Mouse (Mus musculus): ENCODE measurements around the gene L3mbtl1. TPM values are rescaled to one million over a fixed set of nuclear protein-coding genes. Genes with fewer than 3 reads are reported as not detected.

L3mbtl1 gene
- total and polyA plus RNA-seq, 2 experiments, result 0.11 to 0.28 TPM

- Histone ChIP-seq H3K36me3 (ENCODE audit: control insufficient read depth, insufficient read depth, low read length) (peaks cover 3% of the 10 kb centered on the region), H3K27ac (replicated peaks; ENCODE audit: insufficient read depth, low read depth, low read length) (no peak overlapping the region), H3K79me2 (ENCODE audit: control insufficient read depth, insufficient read depth, low read length) (peaks cover 14% of the 10 kb centered on the region), H3K9ac (ENCODE audit: low read depth, low read length) (no peak overlapping the region), H3K4me1 (ENCODE audit: control insufficient read depth, insufficient read depth, low read length) (peaks cover 4% of the 10 kb centered on the region), H3K27me3 (ENCODE audit: control insufficient read depth, insufficient read depth, low read length) (no peaks in the 10 kb centered on the region), H3K4me3 (ENCODE audit: insufficient read depth, low read depth, low read length) (no peak overlapping the region)
- TF ChIP-seq CTCF (IDR thresholded peaks at IDR 0.05; ENCODE audit: low read depth, low read length) (no peak), POLR2A (IDR thresholded peaks at IDR 0.05; ENCODE audit: extremely low read depth, insufficient read depth, low read length) (no peak)
- no peak for DNase-seq (ENCODE audit: extremely low read depth, low read depth, low spot score)
- 73% methylated on average over 3 of the region's 3 CpGs for WGBS
These were observed 15.2 kb upstream of the L3mbtl1 start for GRCm38 (mm10) chr2:162927918-162928585.

- Histone ChIP-seq H3K27me3 (ENCODE audit: control insufficient read depth, insufficient read depth, low read length) (no peaks in the 10 kb centered on the region), H3K4me1 (ENCODE audit: control insufficient read depth, insufficient read depth, low read length) (peaks cover 8% of the 10 kb centered on the region), H3K27ac (replicated peaks; ENCODE audit: insufficient read depth, low read depth, low read length) (no peak overlapping the region), H3K36me3 (ENCODE audit: control insufficient read depth, insufficient read depth, low read length) (peaks cover 19% of the 10 kb centered on the region), H3K4me3 (ENCODE audit: insufficient read depth, low read depth, low read length) (no peak overlapping the region), H3K79me2 (ENCODE audit: control insufficient read depth, insufficient read depth, low read length) (peaks cover 14% of the 10 kb centered on the region), H3K9ac (ENCODE audit: low read depth, low read length) (no peak overlapping the region)
- 63% methylated on average over 3 of the region's 3 CpGs for WGBS
- no peak for DNase-seq (ENCODE audit: extremely low read depth, low read depth, low spot score)
- no peak for TF ChIP-seq CTCF (IDR thresholded peaks at IDR 0.05; ENCODE audit: low read depth, low read length)
- no peak for TF ChIP-seq POLR2A (IDR thresholded peaks at IDR 0.05; ENCODE audit: extremely low read depth, insufficient read depth, low read length)
These were observed 13.6 kb upstream of the L3mbtl1 start for GRCm38 (mm10) chr2:162929704-162930103.

GRCm38 (mm10) chr2:162930516-162931122 lies 12.7 kb upstream of the L3mbtl1 start:
- Histone ChIP-seq H3K4me3 (ENCODE audit: insufficient read depth, low read depth, low read length) (peak overlapping the region; percentile 98), H3K9ac (ENCODE audit: low read depth, low read length) (peak overlapping the region; percentile 78), H3K27me3 (ENCODE audit: control insufficient read depth, insufficient read depth, low read length) (no peaks in the 10 kb centered on the region), H3K79me2 (ENCODE audit: control insufficient read depth, insufficient read depth, low read length) (peaks cover 14% of the 10 kb centered on the region), H3K27ac (replicated peaks; ENCODE audit: insufficient read depth, low read depth, low read length) (peak overlapping the region; percentile 43), H3K4me1 (ENCODE audit: control insufficient read depth, insufficient read depth, low read length) (peaks cover 8% of the 10 kb centered on the region), H3K36me3 (ENCODE audit: control insufficient read depth, insufficient read depth, low read length) (peaks cover 27% of the 10 kb centered on the region)
- TF ChIP-seq CTCF (IDR thresholded peaks at IDR 0.05; ENCODE audit: low read depth, low read length) (no peak), POLR2A (IDR thresholded peaks at IDR 0.05; ENCODE audit: extremely low read depth, insufficient read depth, low read length) (no peak)
- under 1% methylated on average over 18 of the region's 18 CpGs for WGBS
- DNase-seq (ENCODE audit: extremely low read depth, low read depth, low spot score), result no peak

- under 1% methylated on average over 68 of the region's 68 CpGs for WGBS
- Histone ChIP-seq H3K4me3 (ENCODE audit: insufficient read depth, low read depth, low read length) (peak within 1 kb of the TSS; percentile 98), H3K4me1 (ENCODE audit: control insufficient read depth, insufficient read depth, low read length) (peaks cover 8% of the 10 kb centered on the region), H3K27me3 (ENCODE audit: control insufficient read depth, insufficient read depth, low read length) (no peaks in the 10 kb centered on the region), H3K79me2 (ENCODE audit: control insufficient read depth, insufficient read depth, low read length) (peaks cover 14% of the 10 kb centered on the region), H3K36me3 (ENCODE audit: control insufficient read depth, insufficient read depth, low read length) (peaks cover 30% of the 10 kb centered on the region), H3K9ac (ENCODE audit: low read depth, low read length) (peak within 1 kb of the TSS; percentile 100), H3K27ac (replicated peaks; ENCODE audit: insufficient read depth, low read depth, low read length) (peak within 1 kb of the TSS; percentile 98)
- TF ChIP-seq POLR2A (IDR thresholded peaks at IDR 0.05; ENCODE audit: extremely low read depth, insufficient read depth, low read length) (peak; percentile 96), CTCF (IDR thresholded peaks at IDR 0.05; ENCODE audit: low read depth, low read length) (no peak)
- peak; percentile 84 for DNase-seq (ENCODE audit: extremely low read depth, low read depth, low spot score)
These were observed 12.1 kb upstream of the L3mbtl1 start, which contains the start of gene Srsf6 for GRCm38 (mm10) chr2:162931123-162931673. TSS of gene Srsf6 (plus strand) at chr2:162931528.

GRCm38 (mm10) chr2:162931674-162932650 lies 11.3 kb upstream of the L3mbtl1 start:
- DNase-seq (ENCODE audit: extremely low read depth, low read depth, low spot score), result peak; percentile 58
- Histone ChIP-seq H3K4me1 (ENCODE audit: control insufficient read depth, insufficient read depth, low read length) (peaks cover 10% of the 10 kb centered on the region), H3K27me3 (ENCODE audit: control insufficient read depth, insufficient read depth, low read length) (no peaks in the 10 kb centered on the region), H3K4me3 (ENCODE audit: insufficient read depth, low read depth, low read length) (peak overlapping the region; percentile 98), H3K9ac (ENCODE audit: low read depth, low read length) (peak overlapping the region; percentile 100), H3K79me2 (ENCODE audit: control insufficient read depth, insufficient read depth, low read length) (peaks cover 14% of the 10 kb centered on the region), H3K27ac (replicated peaks; ENCODE audit: insufficient read depth, low read depth, low read length) (peak overlapping the region; percentile 98), H3K36me3 (ENCODE audit: control insufficient read depth, insufficient read depth, low read length) (peaks cover 36% of the 10 kb centered on the region)
- WGBS, result under 1% methylated on average over 99 of the region's 103 CpGs
- TF ChIP-seq CTCF (IDR thresholded peaks at IDR 0.05; ENCODE audit: low read depth, low read length), result no peak
- TF ChIP-seq POLR2A (IDR thresholded peaks at IDR 0.05; ENCODE audit: extremely low read depth, insufficient read depth, low read length), result no peak
